Comparison of ENCODE assay signal across 7 mouse cellular contexts in the genomic region with DNA sequence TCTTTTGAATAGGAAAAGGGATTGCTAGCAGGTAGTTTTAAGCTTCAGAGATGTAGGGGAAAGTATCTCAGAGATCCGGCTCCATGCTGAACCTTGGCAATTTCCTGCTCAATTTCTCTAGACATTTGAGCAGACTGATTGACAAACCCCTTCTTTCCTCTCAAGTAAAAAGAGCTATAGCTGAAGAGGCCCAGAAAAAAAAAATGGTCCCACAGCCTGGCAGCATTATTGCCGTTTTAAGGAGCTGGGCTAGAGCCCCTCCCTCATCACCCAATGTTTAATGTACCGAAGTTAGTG. TPM values are rescaled to one million over a fixed set of nuclear protein-coding genes. Genes with fewer than 3 reads are reported as not detected.
A peak's percentile ranks its signal among the peaks of the same experiment; 100 is the strongest.
DNase-seq lines count a peak whose midpoint lies in the region; ATAC-seq and TF ChIP-seq lines count a peak whose summit lies in the region.

No protein-coding gene starts in this region.

- H3K27me3 ChIP-seq in forebrain, embryonic 11.5 days (ENCODE audit: control insufficient read depth, insufficient read depth, low read length): no peaks in the 10 kb centered on the region
- no peaks in the 10 kb centered on the region for H3K27me3 ChIP-seq in limb, embryonic 12.5 days

- H3K36me3 ChIP-seq in forebrain, embryonic 11.5 days (ENCODE audit: control insufficient read depth, insufficient read depth, low read length): no peaks in the 10 kb centered on the region
- H3K36me3 ChIP-seq in limb, embryonic 12.5 days: no peaks in the 10 kb centered on the region

- TF ChIP-seq POLR2A in lung, adult 2 months (IDR thresholded peaks at IDR 0.05; ENCODE audit: borderline replicate concordance, extremely low read depth, low read depth, low read length): peak; percentile 33; the same call in 1 of the 2 replicates
- no peak for TF ChIP-seq POLR2A in olfactory bulb, adult 2 months (IDR thresholded peaks at IDR 0.05; ENCODE audit: insufficient read depth, low read depth, low read length)

- no peaks in the 10 kb centered on the region for H3K4me1 ChIP-seq in lung, adult 2 months (ENCODE audit: control insufficient read depth, insufficient read depth, low read length)
- no peaks in the 10 kb centered on the region; the same call in 1 of the 2 replicates for H3K4me1 ChIP-seq in forebrain, embryonic 11.5 days (replicated peaks; ENCODE audit: control insufficient read depth, insufficient read depth, low read length)
- peaks cover 22% of the 10 kb centered on the region for H3K4me1 ChIP-seq in limb, embryonic 12.5 days (replicated peaks)
- H3K4me1 ChIP-seq in olfactory bulb, adult 2 months (ENCODE audit: control insufficient read depth, insufficient read depth, low read length): no peaks in the 10 kb centered on the region

- 2% methylated on average over 3 of the region's 3 CpGs for WGBS in lung, adult 2 months
- WGBS in forebrain, embryonic 11.5 days: 5% methylated on average over 3 of the region's 3 CpGs
- WGBS in limb, embryonic 12.5 days: 1% methylated on average over 3 of the region's 3 CpGs
- WGBS in olfactory bulb, adult 2 months: under 1% methylated on average over 3 of the region's 3 CpGs

- no peak for TF ChIP-seq CTCF in lung, adult 2 months (IDR thresholded peaks at IDR 0.05; ENCODE audit: insufficient read depth, low read length)
- TF ChIP-seq CTCF in olfactory bulb, adult 2 months (IDR thresholded peaks at IDR 0.05; ENCODE audit: insufficient read depth, low read depth, low read length): no peak

- no peak for DNase-seq in lung, adult 2 months
- DNase-seq in lung, adult 18-20 months: no peak
- DNase-seq in forebrain, embryonic 11.5 days (ENCODE audit: low spot score): no peak
- DNase-seq in frontal cortex, postnatal 10 days (ENCODE audit: low spot score in 2 of 2): no peak
- DNase-seq in frontal cortex, postnatal 25 days (ENCODE audit: low spot score in 2 of 2): no peak

- no peak overlapping the region for H3K4me3 ChIP-seq in lung, adult 2 months (replicated peaks; ENCODE audit: extremely low read depth, low read depth, low read length)
- H3K4me3 ChIP-seq in forebrain, embryonic 11.5 days (ENCODE audit: low read depth, low read length): no peak overlapping the region
- H3K4me3 ChIP-seq in limb, embryonic 12.5 days (replicated peaks): peak overlapping the region; percentile 88
- no peak overlapping the region for H3K4me3 ChIP-seq in olfactory bulb, adult 2 months (ENCODE audit: insufficient read depth, low read depth, low read length)

- H3K27ac ChIP-seq in forebrain, embryonic 11.5 days (ENCODE audit: low read depth, low read length): peak overlapping the region; percentile 70; the same call in 1 of the 2 replicates
- H3K27ac ChIP-seq in limb, embryonic 12.5 days: peak overlapping the region; percentile 98
- H3K27ac ChIP-seq in olfactory bulb, adult 2 months (ENCODE audit: insufficient read depth, low read depth, low read length): peak overlapping the region; percentile 39; the same call in 1 of the 2 replicates

- ATAC-seq in forebrain, embryonic 11.5 days (replicated peaks; ENCODE audit: low FRiP score): no peak
- no peak for ATAC-seq in limb, embryonic 12.5 days (ENCODE audit: insufficient number of reproducible peaks, insufficient read depth, low FRiP score, low TSS enrichment, low read depth)

- peak overlapping the region; percentile 28; the same call in 1 of the 2 replicates for H3K4me2 ChIP-seq in forebrain, embryonic 11.5 days (ENCODE audit: low read depth, low read length, severe bottlenecking)
- H3K4me2 ChIP-seq in limb, embryonic 12.5 days: peak overlapping the region; percentile 44

- H3K9ac ChIP-seq in forebrain, embryonic 11.5 days (ENCODE audit: low read length): no peak overlapping the region
- H3K9ac ChIP-seq in limb, embryonic 12.5 days (replicated peaks): no peak overlapping the region

- H3K9me3 ChIP-seq in forebrain, embryonic 11.5 days (ENCODE audit: control insufficient read depth, low read length): no peaks in the 10 kb centered on the region
- no peaks in the 10 kb centered on the region for H3K9me3 ChIP-seq in limb, embryonic 12.5 days

RNA-seq across cellular contexts. Expression of gene Trim8, which starts 2.0 kb away (rescaled TPM):
- polyA plus RNA-seq in lung, adult 2 months (2012; rRNA removed): 87.2 and 115 TPM in 2 replicates
- polyA plus RNA-seq in forebrain, embryonic 11.5 days (2014; fragmentation: Nextera tagmentation; extraction: Ambion mirVana): 30.7 and 39.5 TPM in 2 replicates
- 17.3 and 21.5 TPM in 2 replicates for polyA plus RNA-seq in limb, embryonic 12.5 days (2016; fragmentation: Nextera tagmentation; extraction: Ambion mirVana)
- polyA plus RNA-seq in olfactory bulb, adult 2 months (2012; ENCODE audit: insufficient read depth, insufficient read length, low replicate concordance, missing spikeins): not detected in 2 replicates

Comparison
In these comparisons a context has a peak if more than half of its experiments do, and no peak if none do; other contexts are left out.
1. H3K27ac ChIP-seq: peak in every context shown above with its lines; median percentile 98 in limb, embryonic 12.5 days; 70 in forebrain, embryonic 11.5 days; 39 in olfactory bulb, adult 2 months.